In the genomic region with DNA sequence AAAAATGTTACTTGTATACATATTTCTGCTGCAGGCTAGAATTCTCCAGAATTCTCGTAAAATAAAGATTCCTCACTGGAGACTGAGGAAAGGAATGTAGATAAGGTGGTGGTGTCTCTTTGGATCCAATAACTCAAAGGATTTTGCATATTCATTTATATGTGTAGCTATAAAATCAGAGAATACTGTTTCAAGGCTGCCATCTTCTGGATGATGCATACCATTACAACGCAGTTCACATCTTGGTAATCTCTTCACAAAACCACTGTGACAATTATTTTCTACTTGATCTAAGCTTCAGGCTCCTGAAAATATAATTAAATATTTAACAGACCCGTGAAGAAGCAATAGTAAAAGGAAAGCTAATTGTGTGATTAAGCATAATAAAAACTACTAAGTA, we compare ENCODE assay signal across 9 mouse cellular contexts. TPM values are rescaled to one million over a fixed set of nuclear protein-coding genes. Genes with fewer than 3 reads are reported as not detected.
DNase-seq lines count a peak whose midpoint lies in the region; ATAC-seq and TF ChIP-seq lines count a peak whose summit lies in the region.
"Had no signal": no experiment of that assay in that cellular context is flagged by ENCODE, and none has a peak within 500 bp of the region (broad histone marks: within the 10 kb centered on the region; RNA-seq: fewer than 3 reads in every experiment).

No protein-coding gene starts in this region.

- WGBS in limb, embryonic 14.5 days, result 22% methylated on average over 3 of the region's 3 CpGs

- no peaks in the 10 kb centered on the region for H3K9me3 ChIP-seq in ES-E14 (ENCODE audit: control insufficient read depth, insufficient read depth, low read depth, low read length)
- no peaks in the 10 kb centered on the region for H3K9me3 ChIP-seq in limb, embryonic 14.5 days (ENCODE audit: control insufficient read depth, low read length)

- TF ChIP-seq POLR2A in limb, embryonic 14.5 days (IDR thresholded peaks at IDR 0.05; ENCODE audit: borderline replicate concordance, extremely low read depth, insufficient read depth, insufficient read length), result no peak

- peak; percentile 12 to 23 for DNase-seq in layer of hippocampus, adult 2 months (ENCODE audit: low spot score in 2 of 2)
- no peak for DNase-seq in layer of hippocampus, postnatal 10 days (ENCODE audit: low spot score in 2 of 2)
- no peak for DNase-seq in ES-E14 (ENCODE audit: low read depth, low spot score)
- DNase-seq in brain, adult 2 months (ENCODE audit: low read depth, low spot score), result peak; percentile 60
- DNase-seq in limb, embryonic 14.5 days (ENCODE audit: low spot score), result peak; percentile 70
- no peak for DNase-seq in adrenal gland, postnatal 10 days
- DNase-seq in heart, postnatal 4 days, result no peak
- DNase-seq: kidney, adult 18-20 months had no signal

- H3K4me2 ChIP-seq in limb, embryonic 14.5 days (replicated peaks; ENCODE audit: low read depth, low read length, severe bottlenecking), result no peak overlapping the region

- no peak overlapping the region for H3K9ac ChIP-seq in ES-E14 (ENCODE audit: insufficient read depth, low read depth, low read length, poor library complexity, severe bottlenecking)
- no peak overlapping the region for H3K9ac ChIP-seq in limb, embryonic 14.5 days (ENCODE audit: low read depth, low read length, severe bottlenecking)

- in situ Hi-C loops in ES-E14 (cut with MboI; ENCODE audit: low sequenced_read_pairs in 2 of 2, unreplicated experiment in 2 of 2), result no loop called here

- peak; percentile 88 for TF ChIP-seq CTCF in layer of hippocampus, adult 2 months (conservative IDR thresholded peaks at IDR 0.05)

- no peak overlapping the region for H3K4me3 ChIP-seq in layer of hippocampus, adult 2 months
- H3K4me3 ChIP-seq in ES-E14 (ENCODE audit: insufficient read depth in 1 of 2, low read depth in 1 of 2, low read length in 2 of 2, poor library complexity in 1 of 2, severe bottlenecking in 1 of 2), result no peak overlapping the region
- no peak overlapping the region for H3K4me3 ChIP-seq in limb, embryonic 14.5 days (replicated peaks; ENCODE audit: low read length)

- no peaks in the 10 kb centered on the region for H3K27me3 ChIP-seq in limb, embryonic 14.5 days (ENCODE audit: control insufficient read depth, insufficient read depth, low read length)

- no peaks in the 10 kb centered on the region for H3K4me1 ChIP-seq in ES-E14 (ENCODE audit: control insufficient read depth in 2 of 2, insufficient read depth in 2 of 2, low read length in 2 of 2, poor library complexity in 1 of 2)
- no peaks in the 10 kb centered on the region for H3K4me1 ChIP-seq in limb, embryonic 14.5 days (ENCODE audit: control insufficient read depth, insufficient read depth, low read length)

- H3K36me3 ChIP-seq in ES-E14 (ENCODE audit: control insufficient read depth, insufficient read depth, low read length, poor library complexity, severe bottlenecking), result no peaks in the 10 kb centered on the region
- no peaks in the 10 kb centered on the region for H3K36me3 ChIP-seq in limb, embryonic 14.5 days (ENCODE audit: control insufficient read depth, insufficient read depth, low read length)

- H3K27ac ChIP-seq in layer of hippocampus, adult 2 months, result no peak overlapping the region
- no peak overlapping the region for H3K27ac ChIP-seq in ES-E14 (ENCODE audit: insufficient read depth, low read depth, low read length, poor library complexity, severe bottlenecking)
- H3K27ac ChIP-seq in limb, embryonic 14.5 days (replicated peaks; ENCODE audit: low read depth, low read length), result no peak overlapping the region

- ATAC-seq in limb, embryonic 14.5 days (ENCODE audit: low FRiP score, low read depth), result no peak

TF ChIP-seq in ES-E14, 5 proteins besides CTCF, POLR2A, EP300 and RAD21:
- TF ChIP-seq HCFC1 (IDR thresholded peaks at IDR 0.05; ENCODE audit: borderline replicate concordance, insufficient read depth, low read length) (no peak), ZC3H11A (IDR thresholded peaks at IDR 0.05; ENCODE audit: borderline replicate concordance, low read depth, low read length) (peak; percentile 23; the same call in 1 of the 2 replicates)

RNA-seq across cellular contexts. Expression of a gene that starts 6.6 kb away (rescaled TPM):
- total RNA-seq in layer of hippocampus, adult 2 months (2021), result not detected
- not detected for total RNA-seq in layer of hippocampus, postnatal 10 days (2021)
- not detected in 2 replicates for total RNA-seq in ES-E14 (2012; rRNA removed)
- polyA plus RNA-seq in limb, embryonic 14.5 days (2012; rRNA removed), result not detected in 2 replicates
- not detected in 2 replicates for polyA plus RNA-seq in limb, embryonic 14.5 days (2014; fragmentation: Nextera tagmentation; extraction: Ambion mirVana)
- not detected for total RNA-seq in adrenal gland, postnatal 10 days (2021)
- not detected for total RNA-seq in heart, postnatal 4 days (2021)
- polyA plus RNA-seq: lung, embryonic 16.5 days had no signal

Comparison
In these comparisons a context has a peak if more than half of its experiments do, and no peak if none do; other contexts are left out.
1. DNase-seq: peak in layer of hippocampus, adult 2 months (2 of 2), brain, adult 2 months (single experiment) and limb, embryonic 14.5 days (single experiment); none in layer of hippocampus, postnatal 10 days (0 of 2), ES-E14 (single experiment), adrenal gland, postnatal 10 days (single experiment) and heart, postnatal 4 days (single experiment).